Mouse (Mus musculus) liver, embryonic 11.5 days (tissue): ENCODE results near the gene Ctrb1. TPM values are rescaled to one million over a fixed set of nuclear protein-coding genes. Genes with fewer than 3 reads are reported as not detected.

Source experiments
- ATAC-seq: fragments of 200-750 bp; cut with Nextera tagmentation; replicated peaks from 2 replicates; pipeline ENCODE4 v1.8.0; 2017; ENCODE audit warnings: moderate number of reproducible peaks, mild to moderate bottlenecking, moderate TSS enrichment, moderate library complexity; ENCODE audit not compliant: low FRiP score
- DNase-seq: peaks from one replicate; pipeline ENCODE4 v3.0.0-alpha.2; 2017; ENCODE audit warnings: low spot score
- H3K27ac ChIP-seq: fragments of 300-500 bp; sonication (generic); 2 replicates; pipeline ENCODE4 v1.5.1; 2014; ENCODE audit warnings: mild to moderate bottlenecking, low read depth, low read length, control low read depth
- H3K27me3 ChIP-seq: fragments of 300-500 bp; sonication (generic); replicated peaks from 2 replicates; pipeline ENCODE4 v1.6.1; 2014; ENCODE audit warnings: low read length, mixed read lengths; ENCODE audit not compliant: control insufficient read depth, insufficient read depth
- H3K36me3 ChIP-seq: fragments of 300-500 bp; sonication (generic); 2 replicates; pipeline ENCODE4 v1.6.1; 2014; ENCODE audit warnings: mild to moderate bottlenecking, low read length, moderate library complexity, mixed read lengths; ENCODE audit not compliant: control insufficient read depth, insufficient read depth
- H3K4me1 ChIP-seq: fragments of 300-500 bp; sonication (generic); replicated peaks from 2 replicates; pipeline ENCODE4 v1.6.1; 2014; ENCODE audit warnings: low read length, mixed read lengths; ENCODE audit not compliant: control insufficient read depth, insufficient read depth
- H3K4me2 ChIP-seq: fragments of 300-500 bp; sonication (generic); 2 replicates; pipeline ENCODE4 v1.6.1; 2014; ENCODE audit warnings: mild to moderate bottlenecking, control low read depth, moderate library complexity
- H3K4me3 ChIP-seq: fragments of 300-500 bp; sonication (generic); 2 replicates; pipeline ENCODE4 v1.5.1; 2014; ENCODE audit warnings: low read depth, low read length, control low read depth
- H3K9ac ChIP-seq: fragments of 300-500 bp; sonication (generic); 2 replicates; pipeline ENCODE4 v1.6.1; 2014; ENCODE audit warnings: low read depth, low read length, control low read depth
- H3K9me3 ChIP-seq: fragments of 300-500 bp; sonication (generic); 2 replicates; pipeline ENCODE4 v1.6.1; 2016; ENCODE audit warnings: low read length, inconsistent platforms, mixed read lengths; ENCODE audit not compliant: control insufficient read depth
- WGBS: fragments of 180-500 bp; shearing (Covaris S2); extraction: QIAGEN DNeasy Blood & Tissue Kit; methylation state at CpG from one replicate; pipeline ENCODE4 v1.1.7; 2014; 5-methylcytosine and 5-hydroxymethylcytosine counted together
- polyA plus RNA-seq: library from polyadenylated mRNA; unstranded; fragments of >200 nt; fragmentation: Nextera tagmentation; extraction: Ambion mirVana; gene quantifications from 2 replicates; pipeline ENCODE4 v1.2.1, GENCODE M21; 2014

Gene Ctrb1
- polyA plus RNA-seq, 1 experiment from 2014 or later: not detected

GRCm38 (mm10) chr8:111714295-111714694 is 23.5 kb upstream of the Ctrb1 start:
- H3K27me3 ChIP-seq: no peaks in the 10 kb centered on the region
- H3K9ac ChIP-seq: no peak overlapping the region
- H3K27ac ChIP-seq: no peak overlapping the region
- no peak for ATAC-seq
- peaks cover 16% of the 10 kb centered on the region for H3K36me3 ChIP-seq
- WGBS: 93% methylated on average over 12 of the region's 12 CpGs
- no peak for DNase-seq
- no peak overlapping the region for H3K4me3 ChIP-seq
- H3K4me2 ChIP-seq: no peak overlapping the region
- no peaks in the 10 kb centered on the region for H3K9me3 ChIP-seq
- peaks cover 22% of the 10 kb centered on the region for H3K4me1 ChIP-seq

- ATAC-seq (no peak), DNase-seq (no peak)
- Histone ChIP-seq H3K9ac (no peak overlapping the region), H3K9me3 (no peaks in the 10 kb centered on the region), H3K4me2 (no peak overlapping the region), H3K27me3 (no peaks in the 10 kb centered on the region), H3K4me3 (no peak overlapping the region), H3K36me3 (peaks cover 16% of the 10 kb centered on the region), H3K27ac (no peak overlapping the region), H3K4me1 (peaks cover 22% of the 10 kb centered on the region)
- WGBS: 91% methylated on average over 25 of the region's 25 CpGs
Observed at GRCm38 (mm10) chr8:111713817-111714216, 23.0 kb upstream of the Ctrb1 start.

- no peak overlapping the region for H3K4me3 ChIP-seq
- H3K4me2 ChIP-seq: no peak overlapping the region
- peaks cover 21% of the 10 kb centered on the region for H3K4me1 ChIP-seq
- H3K9ac ChIP-seq: no peak overlapping the region
- DNase-seq (no peak), ATAC-seq (no peak)
- peaks cover 16% of the 10 kb centered on the region for H3K36me3 ChIP-seq
- H3K27ac ChIP-seq: no peak overlapping the region
- no peaks in the 10 kb centered on the region for H3K9me3 ChIP-seq
- H3K27me3 ChIP-seq: no peaks in the 10 kb centered on the region
- 81% methylated on average over 11 of the region's 11 CpGs for WGBS
Observed at GRCm38 (mm10) chr8:111713291-111713690, 22.5 kb upstream of the Ctrb1 start.

- H3K9me3 ChIP-seq: no peaks in the 10 kb centered on the region
- WGBS: 77% methylated on average over 6 of the region's 6 CpGs
- no peaks in the 10 kb centered on the region for H3K27me3 ChIP-seq
- ATAC-seq (no peak), DNase-seq (no peak)
- H3K36me3 ChIP-seq: peaks cover 16% of the 10 kb centered on the region
- H3K27ac ChIP-seq: no peak overlapping the region
- H3K9ac ChIP-seq: no peak overlapping the region
- no peak overlapping the region for H3K4me2 ChIP-seq
- peaks cover 14% of the 10 kb centered on the region for H3K4me1 ChIP-seq
- H3K4me3 ChIP-seq: no peak overlapping the region
Observed at GRCm38 (mm10) chr8:111712588-111712987, 21.8 kb upstream of the Ctrb1 start.

- no peak overlapping the region for H3K9ac ChIP-seq
- no peak overlapping the region for H3K27ac ChIP-seq
Observed at GRCm38 (mm10) chr8:111712135-111712534, 21.3 kb upstream of the Ctrb1 start.

GRCm38 (mm10) chr8:111710777-111711485 is 20.1 kb upstream of the Ctrb1 start:
- WGBS: 91% methylated on average over 20 of the region's 20 CpGs

More at GRCm38 (mm10) chr8:111712135-111712534, 21.3 kb upstream of the Ctrb1 start:
- H3K9me3 ChIP-seq: no peaks in the 10 kb centered on the region
- peaks cover 16% of the 10 kb centered on the region for H3K36me3 ChIP-seq
- no peak overlapping the region for H3K4me3 ChIP-seq
- WGBS: 73% methylated on average over 9 of the region's 9 CpGs
- H3K4me2 ChIP-seq: no peak overlapping the region
- H3K4me1 ChIP-seq: peaks cover 9% of the 10 kb centered on the region
- DNase-seq (no peak), ATAC-seq (no peak)
- no peaks in the 10 kb centered on the region for H3K27me3 ChIP-seq

GRCm38 (mm10) chr8:111709223-111709622 is 18.4 kb upstream of the Ctrb1 start:
- no peak for ATAC-seq
- no peak for DNase-seq
- Histone ChIP-seq H3K4me2 (no peak overlapping the region), H3K27ac (peak overlapping the region; percentile 57), H3K27me3 (no peaks in the 10 kb centered on the region), H3K9me3 (no peaks in the 10 kb centered on the region), H3K36me3 (peaks cover 15% of the 10 kb centered on the region), H3K9ac (no peak overlapping the region), H3K4me1 (peaks cover 2% of the 10 kb centered on the region; the same call in 1 of the 2 replicates), H3K4me3 (no peak overlapping the region)
- 79% methylated on average over 1 of the region's 1 CpGs for WGBS

More at GRCm38 (mm10) chr8:111710777-111711485, 20.1 kb upstream of the Ctrb1 start:
- Histone ChIP-seq H3K36me3 (peaks cover 16% of the 10 kb centered on the region), H3K4me2 (no peak overlapping the region), H3K9ac (no peak overlapping the region), H3K4me3 (no peak overlapping the region), H3K9me3 (no peaks in the 10 kb centered on the region), H3K27ac (no peak overlapping the region), H3K27me3 (no peaks in the 10 kb centered on the region), H3K4me1 (no peaks in the 10 kb centered on the region)
- ATAC-seq: no peak
- DNase-seq: no peak

GRCm38 (mm10) chr8:111708265-111708664 is 17.5 kb upstream of the Ctrb1 start:
- peaks cover 8% of the 10 kb centered on the region for H3K36me3 ChIP-seq
- no peaks in the 10 kb centered on the region for H3K9me3 ChIP-seq
- ATAC-seq (no peak), DNase-seq (no peak)
- WGBS: 71% methylated on average over 6 of the region's 6 CpGs
- no peaks in the 10 kb centered on the region for H3K27me3 ChIP-seq
- H3K27ac ChIP-seq: peak overlapping the region; percentile 57; the same call in 1 of the 2 replicates
- H3K4me1 ChIP-seq: peaks cover 2% of the 10 kb centered on the region; the same call in 1 of the 2 replicates
- no peak overlapping the region for H3K4me2 ChIP-seq
- H3K4me3 ChIP-seq: no peak overlapping the region
- no peak overlapping the region for H3K9ac ChIP-seq

- H3K4me3 ChIP-seq: no peak overlapping the region
- no peak overlapping the region for H3K4me2 ChIP-seq
- H3K9me3 ChIP-seq: no peaks in the 10 kb centered on the region
- H3K27me3 ChIP-seq: no peaks in the 10 kb centered on the region
- ATAC-seq (no peak), DNase-seq (no peak)
- peaks cover 2% of the 10 kb centered on the region; the same call in 1 of the 2 replicates for H3K4me1 ChIP-seq
- no peaks in the 10 kb centered on the region; the same call in 1 of the 2 replicates for H3K36me3 ChIP-seq
- H3K27ac ChIP-seq: no peak overlapping the region; the same call in 1 of the 2 replicates
- no peak overlapping the region for H3K9ac ChIP-seq
- WGBS: 65% methylated on average over 5 of the region's 5 CpGs
Observed at GRCm38 (mm10) chr8:111705699-111706098, 14.9 kb upstream of the Ctrb1 start.
